20 mouse cellular contexts compared by ENCODE assay signal in genomic region chr6:127356442-127356841, GRCm38 (mm10).
DNase-seq lines count a peak whose midpoint lies in the region; ATAC-seq lines count a peak whose summit lies in the region.
"Had no signal": no experiment of that assay in that cellular context is flagged by ENCODE, and none has a peak within 500 bp of the region (broad histone marks: within the 10 kb centered on the region; RNA-seq: fewer than 3 reads in every experiment).

No protein-coding gene starts in this region.

- H3K4me2 ChIP-seq in intestine, embryonic 16.5 days (ENCODE audit: low read depth, low read length) = no peak overlapping the region
- no peak overlapping the region for H3K4me2 ChIP-seq in lung, embryonic 15.5 days
- no peak overlapping the region for H3K4me2 ChIP-seq in stomach, embryonic 16.5 days (ENCODE audit: low read depth, low read length)
- H3K4me2 ChIP-seq: forebrain, embryonic 15.5 days; limb, embryonic 15.5 days; midbrain, embryonic 11.5 days; neural tube, embryonic 15.5 days had no signal

- no peaks in the 10 kb centered on the region for H3K36me3 ChIP-seq in intestine, embryonic 16.5 days (ENCODE audit: control insufficient read depth, insufficient read depth, low read length)
- H3K36me3 ChIP-seq in lung, embryonic 15.5 days = no peaks in the 10 kb centered on the region
- no peaks in the 10 kb centered on the region for H3K36me3 ChIP-seq in stomach, embryonic 16.5 days (ENCODE audit: control insufficient read depth, insufficient read depth, low read length)
- H3K36me3 ChIP-seq: forebrain, embryonic 15.5 days; limb, embryonic 15.5 days; neural tube, embryonic 15.5 days had no signal

- no peak overlapping the region for H3K9ac ChIP-seq in intestine, embryonic 16.5 days (ENCODE audit: low read depth, low read length)
- no peak overlapping the region for H3K9ac ChIP-seq in lung, embryonic 15.5 days
- H3K9ac ChIP-seq in stomach, embryonic 16.5 days (ENCODE audit: low read length) = no peak overlapping the region
- H3K9ac ChIP-seq: forebrain, embryonic 15.5 days; limb, embryonic 15.5 days; liver, postnatal 0 days; neural tube, embryonic 15.5 days had no signal

- no peaks in the 10 kb centered on the region for H3K9me3 ChIP-seq in intestine, embryonic 16.5 days (ENCODE audit: control insufficient read depth, low read length)
- no peaks in the 10 kb centered on the region for H3K9me3 ChIP-seq in lung, embryonic 15.5 days
- H3K9me3 ChIP-seq in stomach, embryonic 16.5 days (replicated peaks; ENCODE audit: control insufficient read depth, low read length) = no peaks in the 10 kb centered on the region
- H3K9me3 ChIP-seq: forebrain, embryonic 15.5 days; limb, embryonic 15.5 days; neural tube, embryonic 15.5 days had no signal

- H3K4me3 ChIP-seq in intestine, embryonic 16.5 days (ENCODE audit: low read length) = no peak overlapping the region
- no peak overlapping the region for H3K4me3 ChIP-seq in lung, embryonic 15.5 days
- H3K4me3 ChIP-seq in stomach, embryonic 16.5 days (replicated peaks; ENCODE audit: low read length) = no peak overlapping the region
- H3K4me3 ChIP-seq: forebrain, embryonic 15.5 days; limb, embryonic 15.5 days; neural tube, embryonic 15.5 days had no signal

- DNase-seq in layer of hippocampus, postnatal 36 days = peak; percentile 9 to 20
- no peak for DNase-seq in layer of hippocampus, postnatal 10 days (ENCODE audit: low spot score in 2 of 2)
- DNase-seq in cerebellum, postnatal 25 days = no peak
- no peak for DNase-seq in thymus, adult 18-20 months
- DNase-seq: adrenal gland, postnatal 14 days; cerebellum, adult 9-11 months; embryo, embryonic 11 days; gastrocnemius, postnatal 10 days; heart, postnatal 36 days; kidney, postnatal 14 days; liver, postnatal 0 days; retina, postnatal 1 day; spleen, adult 18-20 months had no signal

- peak overlapping the region; percentile 62 for H3K27ac ChIP-seq in intestine, embryonic 16.5 days (ENCODE audit: low read length)
- H3K27ac ChIP-seq in lung, embryonic 15.5 days = peak overlapping the region; percentile 41
- peak overlapping the region; percentile 70 for H3K27ac ChIP-seq in stomach, embryonic 16.5 days (ENCODE audit: low read length)
- H3K27ac ChIP-seq: forebrain, embryonic 15.5 days; limb, embryonic 15.5 days; neural tube, embryonic 15.5 days had no signal

- peak; percentile 80 for ATAC-seq in intestine, embryonic 16.5 days
- ATAC-seq in lung, embryonic 15.5 days (ENCODE audit: borderline replicate concordance, extremely low read depth, low FRiP score, low TSS enrichment) = no peak
- ATAC-seq in stomach, embryonic 16.5 days (ENCODE audit: insufficient read depth, low FRiP score) = peak; percentile 30
- ATAC-seq: forebrain, embryonic 15.5 days; liver, postnatal 0 days had no signal

- no peaks in the 10 kb centered on the region for H3K27me3 ChIP-seq in intestine, embryonic 16.5 days (replicated peaks; ENCODE audit: control insufficient read depth, insufficient read depth, low read length)
- 0 out of 2 replicates have a peak, but pooled peaks cover 2% of the 10 kb centered on the region for H3K27me3 ChIP-seq in lung, embryonic 15.5 days
- H3K27me3 ChIP-seq in stomach, embryonic 16.5 days (ENCODE audit: control insufficient read depth, insufficient read depth, low read length) = no peaks in the 10 kb centered on the region
- H3K27me3 ChIP-seq: forebrain, embryonic 15.5 days; limb, embryonic 15.5 days; neural tube, embryonic 15.5 days had no signal

- H3K4me1 ChIP-seq in intestine, embryonic 16.5 days (ENCODE audit: control insufficient read depth, insufficient read depth, low read length) = peaks cover 17% of the 10 kb centered on the region
- no peaks in the 10 kb centered on the region for H3K4me1 ChIP-seq in lung, embryonic 15.5 days
- H3K4me1 ChIP-seq in stomach, embryonic 16.5 days (ENCODE audit: control insufficient read depth, insufficient read depth, low read length) = peaks cover 10% of the 10 kb centered on the region; the same call in 1 of the 2 replicates
- H3K4me1 ChIP-seq: neural tube, embryonic 15.5 days had no signal

- WGBS in intestine, embryonic 16.5 days = 36% methylated on average over 8 of the region's 8 CpGs
- 51% methylated on average over 8 of the region's 8 CpGs for WGBS in lung, embryonic 15.5 days
- WGBS in stomach, embryonic 16.5 days = 38% methylated on average over 8 of the region's 8 CpGs

Comparison
In these comparisons a context has a peak if more than half of its experiments do, and no peak if none do; other contexts are left out.
1. DNase-seq: peak in layer of hippocampus, postnatal 36 days (2 of 2); none in layer of hippocampus, postnatal 10 days (0 of 2), cerebellum, postnatal 25 days (0 of 2) and thymus, adult 18-20 months (0 of 2).
2. Peak in every context shown above with its lines, with median percentiles within 50 percentile points of each other: H3K27ac ChIP-seq.